Mouse (Mus musculus) MEL (cell line): ENCODE measurements around the gene Kcnip1. TPM values are rescaled to one million over a fixed set of nuclear protein-coding genes. Genes with fewer than 3 reads are reported as not detected.

Experiments
- DNase-seq: peaks from one replicate; pipeline ENCODE4 v3.0.0; 2011; ENCODE audit warnings: low read depth, low spot score
- H3K27ac ChIP-seq: 2 replicates; pipeline ENCODE4 v1.5.1; 2012; ENCODE audit warnings: low read depth, mild to moderate bottlenecking, control low read depth, low read length, moderate library complexity; ENCODE audit not compliant: control insufficient read depth
- H3K27me3 ChIP-seq, 2 experiments: fragments of 150-350 bp in 1 of 2; sonication (generic) in 1 of 2; 2 replicates each; pipeline ENCODE4 v1.6.1; 2012; ENCODE audit warnings: low read length in 2 of 2, mild to moderate bottlenecking in 2 of 2, improper control_type of control experiment in 1 of 2, moderate library complexity in 1 of 2; ENCODE audit not compliant: insufficient read depth in 2 of 2, control insufficient read depth in 1 of 2
- H3K36me3 ChIP-seq, 2 experiments: 2 replicates each; pipeline ENCODE4 v1.6.1; 2012 to 2014; ENCODE audit warnings: low read length in 2 of 2, improper control_type of control experiment in 1 of 2, inconsistent platforms in 1 of 2, mild to moderate bottlenecking in 1 of 2; ENCODE audit not compliant: insufficient read depth in 2 of 2, control insufficient read depth in 1 of 2
- H3K4me1 ChIP-seq, 2 experiments: fragments of 150-350 bp in 1 of 2; sonication (generic) in 1 of 2; 2 replicates each; pipeline ENCODE4 v1.6.1; 2012; ENCODE audit warnings: low read length in 2 of 2, improper control_type of control experiment in 1 of 2, mild to moderate bottlenecking in 1 of 2; ENCODE audit not compliant: insufficient read depth in 2 of 2, control insufficient read depth in 1 of 2
- H3K4me3 ChIP-seq, 2 experiments: fragments of 150-350 bp in 1 of 2; sonication (generic) in 1 of 2; 2 replicates each; pipeline ENCODE4 v1.5.1; 2012; ENCODE audit warnings: low read depth in 2 of 2, low read length in 2 of 2, mild to moderate bottlenecking in 2 of 2, moderate library complexity in 2 of 2, control low read depth in 1 of 2, improper control_type of control experiment in 1 of 2; ENCODE audit not compliant: control insufficient read depth in 1 of 2, insufficient read depth in 1 of 2
- H3K79me2 ChIP-seq: 2 replicates; pipeline ENCODE4 v1.6.1; 2012; ENCODE audit warnings: mild to moderate bottlenecking, low read length, moderate library complexity; ENCODE audit not compliant: control insufficient read depth, poor library complexity, insufficient read depth
- H3K9ac ChIP-seq: 2 replicates; pipeline ENCODE4 v1.6.1; 2012; ENCODE audit warnings: low read depth, mild to moderate bottlenecking, control low read depth, low read length, moderate library complexity; ENCODE audit not compliant: control insufficient read depth, poor library complexity, severe bottlenecking
- H3K9me3 ChIP-seq: fragments of 150-350 bp; sonication (generic); replicated peaks from 2 replicates; pipeline ENCODE4 v1.6.1; 2012; ENCODE audit warnings: mild to moderate bottlenecking, low read length, improper control_type of control experiment, moderate library complexity; ENCODE audit not compliant: insufficient read depth
- BHLHE40 ChIP-seq: IDR thresholded peaks from 2 replicates; pipeline ENCODE4 v1.6.1; 2012; ENCODE audit warnings: low read depth, mild to moderate bottlenecking, inconsistent platforms, low read length, improper control_type of control experiment, borderline replicate concordance
- CHD1 ChIP-seq: IDR thresholded peaks from 2 replicates; pipeline ENCODE4 v1.6.1; 2012; ENCODE audit warnings: low read depth, mild to moderate bottlenecking, inconsistent platforms, low read length, improper control_type of control experiment
- CHD2 ChIP-seq: IDR thresholded peaks from 2 replicates; pipeline ENCODE4 v1.6.1; 2011; ENCODE audit warnings: low read length, improper control_type of control experiment
- ELF1 ChIP-seq: IDR thresholded peaks from 2 replicates; pipeline ENCODE4 v1.6.1; 2014; ENCODE audit warnings: low read depth, mild to moderate bottlenecking, inconsistent platforms, low read length, improper control_type of control experiment, moderate library complexity
- ETS1 ChIP-seq: IDR thresholded peaks from 2 replicates; pipeline ENCODE4 v1.6.1; 2012; ENCODE audit warnings: low read depth, mild to moderate bottlenecking, inconsistent platforms, low read length, improper control_type of control experiment, moderate library complexity
- GABPA ChIP-seq: IDR thresholded peaks from 2 replicates; pipeline ENCODE4 v1.6.1; 2012; ENCODE audit warnings: low read depth, mild to moderate bottlenecking, inconsistent platforms, low read length, improper control_type of control experiment, moderate library complexity
- HCFC1 ChIP-seq: IDR thresholded peaks from 2 replicates; pipeline ENCODE4 v1.6.1; 2012; ENCODE audit warnings: low read depth, mild to moderate bottlenecking, inconsistent platforms, low read length, improper control_type of control experiment, moderate library complexity
- JUND ChIP-seq: IDR thresholded peaks from 2 replicates; pipeline ENCODE4 v1.6.1; 2011; ENCODE audit warnings: low read depth, mild to moderate bottlenecking, improper control_type of control experiment, low read length
- KAT2A ChIP-seq: conservative IDR thresholded peaks from 2 replicates; pipeline ENCODE4 v1.6.1; 2012; ENCODE audit warnings: low read depth, low read length, improper control_type of control experiment, inconsistent platforms
- MAFK ChIP-seq: IDR thresholded peaks from 2 replicates; pipeline ENCODE4 v1.6.1; 2011; ENCODE audit warnings: low read depth, mild to moderate bottlenecking, low read length, improper control_type of control experiment, borderline replicate concordance
- MAX ChIP-seq: IDR thresholded peaks from 2 replicates; pipeline ENCODE4 v1.6.1; 2011; ENCODE audit warnings: low read length, improper control_type of control experiment
- MAZ ChIP-seq: IDR thresholded peaks from 2 replicates; pipeline ENCODE4 v1.6.1; 2012; ENCODE audit warnings: low read depth, mild to moderate bottlenecking, inconsistent platforms, low read length, improper control_type of control experiment
- MYC ChIP-seq: IDR thresholded peaks from 2 replicates; pipeline ENCODE4 v1.6.1; 2011; ENCODE audit warnings: low read depth, mild to moderate bottlenecking, low read length, improper control_type of control experiment, moderate library complexity
- POLR2AphosphoS2 ChIP-seq: IDR thresholded peaks from 2 replicates; pipeline ENCODE4 v1.6.1; 2011; ENCODE audit warnings: low read length, improper control_type of control experiment
- POLR2AphosphoS5 ChIP-seq: IDR thresholded peaks from 2 replicates; pipeline ENCODE4 v1.6.1; 2012; ENCODE audit warnings: low read depth, borderline replicate concordance, mild to moderate bottlenecking, inconsistent platforms, low read length, moderate library complexity, mixed read lengths
- RCOR1 ChIP-seq: IDR thresholded peaks from 2 replicates; pipeline ENCODE4 v1.6.1; 2012; ENCODE audit warnings: low read depth, mild to moderate bottlenecking, inconsistent platforms, low read length, improper control_type of control experiment
- SIN3A ChIP-seq: IDR thresholded peaks from 2 replicates; pipeline ENCODE4 v1.6.1; 2012; ENCODE audit warnings: low read length, improper control_type of control experiment, inconsistent platforms
- SMC3 ChIP-seq: IDR thresholded peaks from 2 replicates; pipeline ENCODE4 v1.6.1; 2011; ENCODE audit warnings: low read depth, low read length, improper control_type of control experiment
- TCF12 ChIP-seq: IDR thresholded peaks from 2 replicates; pipeline ENCODE4 v1.6.1; 2014; ENCODE audit warnings: low read depth, mild to moderate bottlenecking, inconsistent platforms, low read length, improper control_type of control experiment, moderate library complexity
- USF2 ChIP-seq, 2 experiments: IDR thresholded peaks; 2 replicates each; pipeline ENCODE4 v1.6.1; 2011 to 2012; ENCODE audit warnings: improper control_type of control experiment in 2 of 2, low read length in 2 of 2, borderline replicate concordance in 1 of 2, inconsistent platforms in 1 of 2, low read depth in 1 of 2, mild to moderate bottlenecking in 1 of 2; ENCODE audit not compliant: insufficient read depth in 1 of 2
- ZC3H11A ChIP-seq: IDR thresholded peaks from 2 replicates; pipeline ENCODE4 v1.6.1; 2012; ENCODE audit warnings: low read depth, mild to moderate bottlenecking, inconsistent platforms, low read length, improper control_type of control experiment
- ZKSCAN1 ChIP-seq: IDR thresholded peaks from 2 replicates; pipeline ENCODE4 v1.6.1; 2012; ENCODE audit warnings: low read depth, mild to moderate bottlenecking, inconsistent platforms, low read length, improper control_type of control experiment, moderate library complexity
- ZMIZ1 ChIP-seq: IDR thresholded peaks from 2 replicates; pipeline ENCODE4 v1.6.1; 2012; ENCODE audit warnings: low read depth, mild to moderate bottlenecking, inconsistent platforms, low read length, improper control_type of control experiment, moderate library complexity
- polyA plus RNA-seq, 2 experiments: library from polyadenylated mRNA; stranded (reverse) in 1 of 2; unstranded in 1 of 2; fragments of >175 nt in 1 of 2; fragments of >200 nt in 1 of 2; gene quantifications; 2 replicates each; pipeline versions ENCODE4 v1.2.1 to v1.2.4; 2012; ENCODE audit warnings: low replicate concordance in 2 of 2, low read depth in 1 of 2; ENCODE audit not compliant: insufficient read length in 2 of 2, insufficient read depth in 1 of 2, missing spikeins in 1 of 2
- total RNA-seq: library from RNA; depleted of rRNA; stranded (reverse); fragments of 300-350 nt; gene quantifications from 2 replicates; pipeline ENCODE4 v1.2.3, GENCODE M21; 2012; rRNA removed

Gene Kcnip1
- total RNA-seq (0.04 TPM in 1 of 2 replicates, not detected in the other), polyA plus RNA-seq (under 1 TPM in 1 of 2 experiments, not detected in 1; 0.06 TPM)

- Histone ChIP-seq H3K9ac (no peak within 1 kb of the TSS), H3K4me3 (no peak within 1 kb of the TSS), H3K79me2 (no peaks in the 10 kb centered on the region), H3K36me3 (no peaks in the 10 kb centered on the region), H3K9me3 (no peaks in the 10 kb centered on the region), H3K27ac (no peak within 1 kb of the TSS), H3K4me1 (no peaks in the 10 kb centered on the region), H3K27me3 (no peaks in the 10 kb centered on the region)
- TF ChIP-seq SIN3A (no peak), USF2 (IDR thresholded peaks at IDR 0.05; ENCODE audit: borderline replicate concordance in 1 of 2, insufficient read depth in 1 of 2, low read depth in 1 of 2, low read length in 2 of 2) (no peak), POLR2AphosphoS5 (no peak), CHD1 (no peak), RCOR1 (no peak), ZMIZ1 (no peak), MAX (no peak), MAZ (no peak), HCFC1 (no peak), ELF1 (no peak), MAFK (no peak)
- DNase-seq, result no peak
Measured at GRCm38 (mm10) chr11:33992938-33993337, at the start of gene Kcnip1. Kcnip1 (minus strand) TSS chr11:33993152.

GRCm38 (mm10) chr11:34040061-34040460 is 47.1 kb upstream of the Kcnip1 start:
- Histone ChIP-seq H3K4me3 (no peak overlapping the region), H3K36me3 (peaks cover 0 to 4% of the 10 kb centered on the region in 2 experiments; a peak in 2 of 4 replicates), H3K27ac (no peak overlapping the region), H3K79me2 (no peaks in the 10 kb centered on the region), H3K9me3 (no peaks in the 10 kb centered on the region), H3K4me1 (peaks cover 4 to 14% of the 10 kb centered on the region in 2 experiments), H3K27me3 (no peaks in the 10 kb centered on the region), H3K9ac (no peak overlapping the region)
- TF ChIP-seq RCOR1, result no peak
- TF ChIP-seq SMC3, result no peak
- TF ChIP-seq MYC, result no peak
- no peak for TF ChIP-seq POLR2AphosphoS2
- TF ChIP-seq ZMIZ1, result no peak
- no peak for TF ChIP-seq HCFC1
- no peak for TF ChIP-seq KAT2A
- no peak for TF ChIP-seq TCF12
- no peak for TF ChIP-seq CHD2
- TF ChIP-seq ELF1, result no peak
- no peak for TF ChIP-seq USF2 (IDR thresholded peaks at IDR 0.05; ENCODE audit: borderline replicate concordance in 1 of 2, insufficient read depth in 1 of 2, low read depth in 1 of 2, low read length in 2 of 2)
- TF ChIP-seq ETS1, result no peak
- TF ChIP-seq JUND, result no peak
- no peak for TF ChIP-seq ZC3H11A
- TF ChIP-seq CHD1, result no peak
- no peak for TF ChIP-seq ZKSCAN1
- no peak for TF ChIP-seq GABPA
- no peak for TF ChIP-seq SIN3A
- no peak for TF ChIP-seq BHLHE40
- DNase-seq, result no peak
